Mouse (Mus musculus): ENCODE measurements around the gene Pitx2.

Gene Pitx2

DNA sequence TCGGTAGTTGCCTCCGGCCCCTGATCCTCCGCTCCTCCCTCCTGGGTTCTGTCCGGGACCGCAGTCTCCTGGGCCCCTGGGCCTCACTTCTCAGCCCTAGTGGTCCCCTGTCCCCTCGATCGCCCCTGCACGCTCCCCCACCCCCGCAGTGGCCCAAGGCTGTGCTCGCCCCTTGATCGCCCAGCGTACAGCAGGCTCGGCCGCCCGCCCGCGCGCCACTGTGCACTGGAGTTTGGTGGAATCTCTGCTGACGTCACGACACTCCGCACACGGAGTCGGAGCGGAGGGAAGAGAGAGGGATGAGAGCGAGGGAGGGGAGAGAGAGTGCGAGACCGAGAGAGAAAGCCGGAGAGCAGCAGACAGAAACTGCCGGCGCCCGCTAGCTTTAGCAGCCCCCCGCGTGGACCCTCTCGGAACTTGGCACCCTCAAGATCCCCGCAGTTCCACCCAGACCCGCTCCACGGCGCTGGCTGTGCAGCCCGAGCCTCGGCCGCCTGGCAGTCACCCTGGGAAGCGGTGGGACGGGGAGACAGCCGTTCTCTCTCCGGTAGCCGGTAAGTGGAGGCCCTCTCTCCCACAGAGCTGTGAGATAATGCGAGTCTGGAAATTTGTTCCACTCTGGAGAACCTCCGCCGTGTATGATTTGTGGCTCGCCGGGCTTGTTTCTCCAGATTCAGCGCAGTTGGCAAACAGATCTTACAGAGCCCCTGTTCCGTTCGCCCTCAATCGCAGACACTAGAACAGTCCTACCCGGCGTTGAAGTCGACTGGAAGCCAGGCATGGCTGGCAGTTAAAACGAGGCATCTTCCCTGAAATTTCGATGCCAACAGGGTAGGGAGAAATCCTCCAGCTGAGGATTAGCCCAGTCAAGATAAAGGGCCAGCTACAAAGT, at the start of gene Pitx2:
Gene Pitx2, plus strand, starts transcription at position 270 of the 892 bp plus-strand sequence.
- peak; percentile 82 for DNase-seq (ENCODE audit: low spot score)

DNA sequence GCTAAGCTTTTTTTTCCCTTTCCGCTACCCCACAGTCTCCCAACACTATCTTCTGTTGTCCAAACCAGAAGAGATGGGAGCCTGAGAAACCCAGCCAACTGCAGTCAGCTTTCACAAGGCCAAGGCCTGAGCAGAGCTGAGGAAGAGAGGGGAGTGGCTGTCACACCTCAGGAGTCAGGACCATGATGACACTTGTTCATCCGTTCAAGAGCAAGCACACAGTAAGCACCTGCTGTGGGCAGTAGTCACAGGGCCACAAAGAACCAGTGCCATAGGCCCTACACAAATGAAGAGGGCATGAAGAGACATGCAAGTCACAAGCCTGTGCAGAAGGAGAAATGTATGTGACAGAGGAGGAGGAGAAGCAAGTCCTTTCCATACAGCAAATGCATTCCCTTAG, 49.7 kb upstream of the Pitx2 start:
- DNase-seq (ENCODE audit: low spot score) = no peak

DNA sequence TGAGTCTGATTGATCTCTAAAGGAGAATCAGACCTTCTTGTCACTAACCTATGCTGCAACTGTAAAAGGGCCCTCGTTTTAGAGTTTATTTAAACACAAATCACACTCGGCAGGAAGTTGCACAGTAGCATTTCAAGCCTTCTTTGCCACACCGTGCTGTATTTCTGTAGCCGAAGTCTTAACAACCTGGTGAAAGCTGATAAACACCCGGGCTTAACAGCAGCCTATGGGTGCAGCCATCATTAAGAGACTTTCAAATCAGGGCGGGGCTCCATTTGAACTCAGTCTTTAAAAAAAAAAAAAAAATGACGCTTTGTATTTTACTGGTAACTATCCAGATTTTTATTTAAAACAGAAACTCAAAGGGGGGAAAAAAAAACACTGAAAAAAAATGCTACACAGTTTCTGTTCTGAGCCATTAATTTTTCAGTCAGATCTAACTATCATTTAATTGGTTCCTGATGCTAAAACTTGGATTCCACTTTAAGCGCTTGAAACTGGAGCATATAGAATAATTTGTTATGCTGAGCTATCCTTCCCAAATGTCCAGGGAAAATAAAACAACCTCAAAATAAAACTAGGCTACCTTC, 48.5 kb upstream of the Pitx2 start:
- DNase-seq (ENCODE audit: low spot score) = no peak

DNA sequence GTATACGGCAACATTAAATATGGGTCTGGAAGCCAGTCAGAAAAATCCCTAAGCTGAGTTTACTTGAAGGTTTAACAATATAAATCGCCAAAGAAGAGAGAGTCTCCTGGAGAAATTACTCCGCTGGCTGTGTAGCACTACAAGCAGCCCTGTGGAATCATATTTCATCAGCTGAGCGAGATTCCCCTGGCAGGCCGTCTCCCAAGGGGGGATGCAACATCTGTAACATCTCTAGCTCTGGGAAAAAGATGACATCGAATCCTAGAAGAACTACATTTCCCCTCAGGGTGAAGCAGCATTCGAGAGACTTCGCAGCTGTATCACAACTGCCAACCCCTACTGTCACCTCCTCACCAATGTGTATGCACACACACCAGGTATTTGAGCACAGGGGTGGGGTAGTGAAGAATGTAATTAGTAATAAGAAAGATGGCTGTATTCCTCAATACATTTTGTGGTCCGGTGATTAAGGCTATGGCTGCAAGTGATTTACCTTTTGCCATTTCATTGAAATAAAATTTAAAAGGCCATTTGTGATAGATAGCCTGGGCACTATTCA, 40.8 kb upstream of the Pitx2 start:
- DNase-seq (ENCODE audit: low spot score) = no peak

DNA sequence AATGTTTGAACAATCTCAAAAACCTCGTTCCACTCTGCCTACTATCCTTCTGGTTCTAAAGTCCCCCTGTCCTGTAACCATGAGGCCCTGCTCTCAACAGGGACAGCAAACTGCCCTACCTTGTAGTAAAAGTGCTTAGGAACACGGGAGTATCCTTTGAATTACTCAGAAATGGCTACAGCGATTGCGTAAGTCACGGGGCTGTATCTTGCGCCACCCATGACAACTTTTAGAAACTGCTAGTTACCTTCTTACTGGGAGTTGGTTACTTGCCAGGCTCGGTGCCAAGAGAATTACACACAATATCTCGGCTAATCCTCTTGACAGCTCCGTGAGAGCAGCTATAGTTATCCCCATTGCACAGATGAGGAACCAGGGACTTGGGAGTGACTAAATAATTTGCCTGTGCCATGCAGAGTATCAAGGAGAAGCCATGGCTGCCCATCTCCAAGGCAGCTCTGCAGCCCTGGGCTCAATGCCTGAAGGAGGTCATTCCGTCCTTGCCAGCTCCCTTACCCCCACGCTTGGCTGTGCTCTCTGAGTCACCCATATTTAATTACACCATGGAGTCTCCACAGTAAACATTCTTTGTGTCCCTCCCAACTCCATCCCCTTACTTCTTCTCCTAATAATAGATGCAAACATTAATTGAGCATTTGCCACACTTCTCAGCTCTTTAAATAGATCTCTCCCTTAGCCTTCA, 38.2 kb upstream of the Pitx2 start:
- no peak for DNase-seq (ENCODE audit: low spot score)

DNA sequence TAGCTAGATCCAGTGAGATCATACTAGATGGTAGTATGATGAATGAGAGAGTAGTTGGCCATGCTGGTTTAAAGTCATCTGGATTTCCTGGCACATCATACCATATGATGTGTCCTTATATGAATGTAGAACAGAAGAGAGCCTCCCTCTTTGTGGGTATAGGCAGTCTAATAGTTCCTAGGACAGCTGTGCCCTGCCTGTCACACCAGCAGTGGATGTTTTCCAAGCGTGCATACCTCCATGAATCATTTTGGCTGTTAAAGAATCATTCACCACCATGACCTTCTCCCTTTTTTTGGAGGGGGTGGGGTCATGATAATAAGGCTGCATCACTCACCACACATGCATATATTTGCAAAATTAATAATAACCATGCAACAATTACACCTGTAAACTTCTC, 35.4 kb upstream of the Pitx2 start:
- no peak for DNase-seq (ENCODE audit: low spot score)

DNA sequence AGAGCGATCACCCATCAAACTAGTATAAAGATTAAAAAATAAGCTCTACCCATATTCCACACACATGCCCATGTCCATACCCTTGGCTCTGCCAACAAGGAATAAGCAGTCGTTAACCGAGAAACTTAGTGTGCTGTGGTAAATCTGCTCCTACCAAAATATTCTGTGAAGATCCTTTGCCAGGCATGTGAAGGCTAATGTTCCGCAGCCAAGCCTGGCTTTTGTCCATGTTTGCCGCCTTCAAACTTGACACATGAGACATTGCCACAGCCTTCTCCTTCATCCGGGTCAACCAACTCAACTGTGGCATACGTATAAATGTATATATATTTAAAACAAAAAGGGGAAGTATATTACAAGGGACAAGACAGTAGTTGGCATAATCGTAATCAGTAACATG, 34.0 kb upstream of the Pitx2 start:
- DNase-seq (ENCODE audit: low spot score) = no peak

DNA sequence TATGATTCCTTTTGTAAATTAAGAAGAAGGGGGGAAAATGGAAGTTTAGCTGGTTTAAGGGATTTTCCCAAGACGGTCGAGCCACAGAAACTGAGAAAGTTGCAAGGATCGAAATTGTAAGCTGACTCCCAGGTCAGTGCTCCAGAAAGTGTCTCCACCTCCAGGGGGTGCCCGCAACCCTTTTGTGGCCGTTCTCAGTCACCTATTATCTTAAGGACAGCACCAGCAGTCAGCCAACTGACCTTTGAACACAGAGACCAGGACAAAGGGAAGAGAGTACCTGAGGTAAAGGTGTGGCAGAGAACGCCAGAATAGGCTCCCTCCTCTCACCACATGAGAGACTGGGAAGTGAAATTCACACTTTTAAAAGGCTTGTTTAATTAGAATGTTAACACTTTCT, 33.0 kb upstream of the Pitx2 start:
- peak; percentile 57 for DNase-seq (ENCODE audit: low spot score)

DNA sequence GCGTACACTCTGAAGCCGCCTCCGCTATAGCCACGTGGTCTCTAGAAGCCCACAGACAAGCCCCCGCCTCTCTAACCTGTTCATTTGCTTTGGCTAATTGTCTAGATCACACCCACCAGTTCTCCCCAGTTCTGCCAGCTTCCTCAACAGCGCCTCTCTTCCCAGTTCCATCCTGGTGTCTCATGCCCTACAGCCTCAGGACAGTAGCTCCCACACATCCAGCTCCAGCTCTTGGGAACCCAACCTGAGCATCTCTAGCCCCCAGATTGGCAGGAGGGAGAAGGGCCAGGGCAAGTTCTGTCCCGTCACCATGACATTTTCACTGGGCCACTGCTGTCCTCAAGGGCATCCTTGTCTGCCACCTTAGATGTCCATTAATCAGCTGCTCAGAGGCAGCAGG, 29.3 kb upstream of the Pitx2 start:
- no peak for DNase-seq (ENCODE audit: low spot score)

DNA sequence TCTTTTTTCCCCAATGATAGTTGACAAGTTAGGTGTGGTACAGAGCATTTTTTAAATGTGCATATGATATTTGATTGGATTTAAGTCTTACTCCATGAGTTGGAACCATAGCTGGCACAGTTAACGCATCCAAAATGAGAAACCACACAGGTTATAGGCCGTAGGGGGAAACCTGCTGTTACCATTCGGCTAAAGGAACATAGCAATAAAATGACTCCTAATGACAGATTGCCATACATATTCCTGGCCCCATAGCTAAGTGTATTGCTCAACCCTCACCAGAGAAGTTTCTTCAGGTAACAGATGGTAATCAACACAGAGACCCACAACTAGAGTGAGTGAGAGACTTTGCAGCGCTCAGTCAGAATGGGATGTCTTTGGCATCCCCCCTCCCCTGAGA, 27.9 kb upstream of the Pitx2 start:
- no peak for DNase-seq (ENCODE audit: low spot score)

DNA sequence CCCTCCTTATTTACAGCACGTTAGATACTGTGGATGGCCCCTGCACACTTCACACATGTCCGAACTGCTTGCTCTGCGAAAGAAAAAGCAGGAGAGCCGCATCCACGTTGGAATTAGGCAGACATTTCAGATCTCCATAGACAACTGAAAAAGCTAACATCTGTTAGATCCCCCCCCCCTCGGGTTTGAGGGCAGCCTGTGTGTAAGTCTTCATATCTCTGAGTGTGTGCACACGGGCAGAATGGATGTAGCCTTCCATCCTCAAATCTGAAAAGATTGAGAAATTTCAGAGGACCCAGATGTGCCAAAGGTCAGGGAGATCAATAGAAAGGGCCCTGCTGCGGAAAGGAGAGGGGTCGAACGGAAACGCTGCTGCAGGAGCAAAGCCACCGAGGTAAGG, 5.2 kb upstream of the Pitx2 start:
- no peak for DNase-seq (ENCODE audit: low spot score)

DNA sequence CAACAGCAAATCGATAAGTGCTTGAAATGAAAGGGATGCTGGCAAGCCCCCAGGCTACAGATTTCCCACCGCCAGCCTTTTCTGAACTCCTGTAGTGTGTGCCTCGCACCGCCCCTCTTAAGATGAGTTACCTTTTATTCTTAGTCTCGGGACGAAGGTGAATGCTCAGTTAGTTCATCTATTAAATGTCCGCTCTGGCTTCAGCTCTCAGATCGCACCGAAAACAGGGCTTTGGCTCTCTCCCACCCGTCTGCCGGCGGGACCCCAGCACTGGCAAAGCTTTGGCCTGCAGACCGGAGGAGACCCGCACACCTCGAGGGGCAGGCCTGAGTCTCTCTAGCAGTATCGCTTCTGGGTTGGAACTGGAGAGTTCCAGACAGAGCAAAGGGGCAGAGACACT, 4.6 kb upstream of the Pitx2 start:
- DNase-seq (ENCODE audit: low spot score) = no peak

DNA sequence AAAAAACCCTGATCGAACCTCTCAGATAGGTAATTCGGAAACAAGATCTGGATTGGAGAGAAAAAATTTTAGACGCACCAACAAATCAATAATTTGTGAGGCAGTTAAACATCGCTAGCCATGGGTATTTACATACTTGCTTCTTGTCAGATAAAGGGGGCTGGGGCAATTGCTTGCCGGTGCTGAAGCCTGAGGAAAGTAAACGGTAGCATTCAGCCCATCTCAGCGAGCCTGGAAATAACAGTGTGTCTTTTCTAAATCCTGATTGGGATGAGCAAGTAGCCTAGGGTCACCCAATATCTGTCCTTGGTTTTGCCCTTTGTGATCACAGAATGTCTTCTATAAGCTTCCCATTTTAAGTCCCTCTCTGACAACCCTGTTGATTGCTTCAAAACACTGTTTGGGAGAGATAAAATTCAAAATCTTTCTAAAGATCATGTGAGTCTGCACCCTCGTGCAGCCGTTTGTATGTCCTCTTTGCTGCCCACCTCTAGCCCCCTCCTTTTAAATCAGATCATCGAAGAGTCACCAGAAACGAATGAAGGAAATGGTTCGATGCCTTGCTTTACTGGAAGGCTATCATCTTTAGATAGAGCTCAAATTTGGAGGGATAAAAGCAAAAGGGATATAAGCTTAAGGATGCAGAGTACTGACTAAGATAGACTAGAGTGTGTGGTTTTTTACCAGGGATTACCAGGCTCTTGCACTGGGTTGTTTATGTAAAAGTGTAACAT, 3.7 kb upstream of the Pitx2 start:
- DNase-seq (ENCODE audit: low spot score) = no peak

DNA sequence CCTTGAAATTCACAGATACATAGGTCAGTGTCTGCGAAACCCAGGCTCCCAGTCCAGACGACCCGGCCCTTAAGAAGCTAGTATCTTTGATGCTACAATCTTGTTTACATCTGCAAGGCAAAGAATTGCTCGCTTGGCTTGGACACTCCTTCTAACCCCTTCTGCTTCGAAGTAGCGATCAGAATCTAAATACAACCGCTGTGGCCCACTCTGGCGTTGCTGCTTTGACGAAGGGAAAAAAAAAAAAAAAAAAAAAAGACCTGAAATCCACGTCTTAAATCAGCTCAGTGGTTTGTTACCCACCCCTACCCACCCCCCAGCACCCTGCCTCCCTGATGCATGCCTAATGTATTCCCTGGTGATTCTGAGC, 3.1 kb upstream of the Pitx2 start:
- DNase-seq (ENCODE audit: low spot score) = peak; percentile 45

DNA sequence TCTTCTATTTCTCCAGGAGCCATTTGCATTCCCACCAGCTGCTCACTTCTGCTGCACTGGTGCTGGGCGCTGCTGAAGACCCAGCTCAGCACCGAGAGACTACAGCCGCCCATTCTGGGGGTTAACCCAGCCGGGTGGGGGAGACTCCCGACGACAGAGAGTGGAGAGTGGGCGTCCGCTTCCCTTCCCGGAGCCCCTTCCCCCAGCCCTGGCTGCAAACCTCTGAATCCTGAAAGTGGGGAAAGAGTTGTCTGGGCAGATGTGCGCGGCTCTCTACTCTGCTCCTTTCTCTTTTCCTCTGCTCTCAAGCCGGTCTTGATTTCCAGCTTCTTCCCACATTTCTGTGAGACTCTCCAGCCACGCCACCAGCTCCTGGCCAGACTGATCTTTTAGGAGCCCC, 2.6 kb upstream of the Pitx2 start:
- peak; percentile 50 for DNase-seq (ENCODE audit: low spot score)

DNA sequence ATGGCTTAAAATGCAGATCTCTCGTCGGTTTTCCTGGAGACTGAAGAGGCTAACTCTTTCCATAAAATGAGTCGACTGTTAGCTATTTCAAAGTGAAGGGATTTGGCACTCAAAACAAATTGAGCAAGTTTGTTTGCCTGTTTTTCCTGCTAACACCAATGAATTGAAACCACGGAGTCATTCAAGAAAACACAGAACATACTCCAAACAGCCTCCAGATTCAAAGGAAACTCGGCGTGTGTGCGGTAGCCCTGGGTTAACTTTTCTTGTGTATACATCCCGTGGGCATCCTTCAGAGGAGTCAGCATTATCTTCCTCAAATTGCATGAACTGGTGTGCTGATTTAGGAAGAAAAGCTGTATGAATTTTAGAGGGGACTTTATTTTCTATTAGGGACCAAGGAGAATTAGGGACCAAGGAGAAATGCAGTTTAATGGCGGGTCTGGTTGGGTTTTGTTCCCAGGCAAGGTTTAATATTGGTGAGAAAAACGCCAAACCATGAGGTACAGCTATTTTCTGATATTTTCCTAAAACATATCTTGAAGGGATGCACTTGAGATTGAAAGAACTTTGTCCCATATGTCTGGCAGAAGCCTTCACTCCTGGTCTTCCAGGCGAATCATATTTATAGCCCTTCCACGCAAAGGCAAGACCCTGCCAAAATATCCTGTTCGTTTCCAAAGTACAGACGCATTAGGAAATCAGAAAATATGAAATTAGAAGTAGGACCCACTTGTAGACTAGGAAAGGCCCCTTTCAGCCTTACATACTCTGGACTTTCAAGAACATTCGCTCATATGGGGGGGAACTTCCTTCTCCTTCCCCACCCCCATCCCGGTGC, 1.7 kb upstream of the Pitx2 start:
- no peak for DNase-seq (ENCODE audit: low spot score)

DNA sequence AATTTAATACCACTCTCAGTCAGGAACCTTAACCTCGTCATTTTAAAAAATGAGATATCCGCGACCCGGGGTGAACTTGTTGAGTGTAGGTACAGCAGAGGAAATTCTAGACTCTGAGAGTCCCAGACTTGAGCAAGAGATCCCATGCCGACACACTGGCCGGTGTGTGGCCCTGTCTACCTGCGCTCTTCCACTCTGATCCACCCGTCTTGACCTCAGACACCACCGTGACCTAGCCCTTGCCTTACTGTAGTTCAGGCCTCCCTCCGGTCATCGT, 1.1 kb upstream of the Pitx2 start:
- no peak for DNase-seq (ENCODE audit: low spot score)

DNA sequence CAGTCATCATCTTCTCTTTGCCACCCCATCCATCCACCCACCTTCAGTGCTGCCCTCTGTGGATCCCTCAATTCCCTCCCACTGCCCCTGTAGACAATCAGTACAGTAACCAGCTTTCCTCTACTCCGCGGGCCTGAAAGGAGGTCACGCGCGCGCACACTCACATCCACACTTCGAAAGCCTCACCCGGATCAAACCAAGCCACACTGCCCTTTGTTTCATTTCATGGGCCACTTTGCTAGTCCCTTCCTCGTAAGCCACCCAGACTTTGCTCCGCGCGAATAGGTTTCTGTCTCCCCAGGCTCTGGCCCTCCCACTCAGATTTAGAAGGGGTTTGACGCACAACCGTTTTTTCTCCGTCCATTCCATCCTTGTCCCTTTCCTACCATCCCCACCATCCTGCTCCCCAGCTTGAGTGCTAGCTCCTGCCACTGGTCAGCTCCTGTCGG, 494 bp upstream of the Pitx2 start:
- peak; percentile 42 for DNase-seq (ENCODE audit: low spot score)

DNA sequence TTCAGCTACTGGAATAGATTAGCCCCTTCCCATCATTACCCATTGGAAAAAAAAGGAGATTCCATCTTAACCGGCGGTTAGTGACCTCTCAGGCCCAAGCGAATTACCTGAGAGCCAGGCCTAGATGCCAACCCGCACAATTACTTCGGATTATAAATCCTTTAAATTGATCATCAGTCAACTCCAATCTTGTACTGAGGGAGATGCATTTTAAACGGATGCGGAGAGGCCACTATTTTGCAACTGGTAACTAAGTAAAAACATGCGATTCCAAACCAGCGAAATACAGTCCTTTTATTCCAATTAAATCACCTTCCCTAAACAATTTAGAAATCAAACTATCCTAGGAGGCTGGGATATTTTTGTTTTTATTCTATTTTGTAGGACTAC, 818 bp downstream of the Pitx2 start:
- no peak for DNase-seq (ENCODE audit: low spot score)

DNA sequence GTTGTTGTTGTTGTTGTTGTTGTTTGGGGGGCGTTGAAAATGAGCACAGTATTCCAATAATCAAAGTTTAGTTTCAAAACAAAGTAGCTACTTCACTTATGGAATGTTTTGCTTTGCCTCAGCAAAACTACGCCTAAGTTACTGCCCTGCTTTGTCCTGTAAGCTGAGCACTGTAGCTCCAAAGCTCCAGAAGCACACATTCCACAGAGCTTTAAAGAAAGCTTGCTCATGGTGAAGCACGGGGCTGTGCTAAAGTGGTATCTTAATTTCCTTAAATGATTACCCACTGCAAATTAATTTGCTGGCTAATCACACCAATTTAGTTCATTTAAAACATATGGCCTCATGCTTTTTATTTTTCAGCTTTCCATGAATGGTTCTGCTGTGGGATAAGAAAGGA, 1.5 kb downstream of the Pitx2 start:
- no peak for DNase-seq (ENCODE audit: low spot score)

DNA sequence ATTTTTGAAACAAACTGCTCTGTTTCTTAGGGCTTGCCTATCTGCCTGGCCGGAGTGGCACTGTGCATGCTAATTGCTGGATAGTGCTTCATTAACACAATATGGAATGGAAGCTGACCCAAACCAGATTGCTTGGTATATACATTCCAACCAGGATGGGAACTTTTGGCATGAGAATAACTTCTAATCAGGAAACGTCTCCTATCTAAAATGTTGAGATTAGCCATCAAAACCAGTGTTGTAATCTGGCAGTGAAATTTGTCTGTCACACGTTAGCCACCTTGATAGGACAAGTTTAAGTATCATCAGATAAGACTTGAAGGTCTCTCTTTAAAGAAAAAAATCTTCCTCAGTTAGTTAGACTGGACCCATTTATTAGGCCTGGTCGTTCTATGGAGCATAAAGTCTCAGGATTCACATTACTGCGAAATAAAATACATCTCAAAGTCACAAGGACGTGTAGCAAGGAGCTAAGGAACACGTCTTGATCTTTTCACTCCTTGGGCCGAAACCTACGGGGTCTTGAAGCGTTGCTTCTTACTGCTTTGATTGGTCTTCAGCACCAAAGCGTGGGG, 2.1 kb downstream of the Pitx2 start:
- peak; percentile 26 for DNase-seq (ENCODE audit: low spot score)
